Mouse (Mus musculus) frontal cortex, postnatal 25 days (tissue): ENCODE results near the gene Gm21992.
"Not testable (repeated sequence)": the region's sequence is repeated elsewhere in the genome, so short reads cannot be mapped to it uniquely, and the experiment has no call there.

Experiments used
- DNase-seq, 2 experiments: peaks; one replicate each; pipeline ENCODE4 v3.0.0; 2022; ENCODE audit warnings: low spot score in 2 of 2

Gene Gm21992

DNA sequence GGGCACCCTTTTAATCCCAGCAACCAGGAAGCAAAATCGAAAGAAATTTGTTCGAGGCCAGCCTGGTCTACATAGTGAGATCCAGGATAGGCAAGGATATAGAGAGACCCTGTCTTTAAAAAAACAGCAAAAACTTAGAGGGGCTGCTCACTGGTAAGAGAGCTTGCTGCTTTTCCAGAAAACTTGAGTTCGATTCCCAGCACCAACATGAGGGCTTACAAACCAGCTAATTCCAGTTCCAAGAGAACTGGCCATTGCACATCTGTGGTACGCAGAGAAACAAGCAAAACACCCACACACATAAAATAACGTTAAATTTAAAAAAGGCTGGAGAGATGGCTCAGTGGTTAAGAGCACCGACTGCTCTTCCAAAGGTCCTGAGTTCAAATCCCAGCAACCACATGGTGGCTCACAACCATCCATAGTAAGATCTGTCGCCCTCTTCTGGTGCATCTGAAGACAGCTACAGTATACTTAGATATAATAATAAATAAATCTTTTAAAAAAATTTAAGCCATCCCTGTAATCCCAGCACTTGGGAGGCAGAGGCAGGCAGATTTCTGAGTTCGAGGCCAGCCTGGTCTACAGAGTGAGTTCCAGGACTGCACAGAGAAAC is 1.0 kb upstream of the Gm21992 start:
- DNase-seq = not testable (repeated sequence)

DNA sequence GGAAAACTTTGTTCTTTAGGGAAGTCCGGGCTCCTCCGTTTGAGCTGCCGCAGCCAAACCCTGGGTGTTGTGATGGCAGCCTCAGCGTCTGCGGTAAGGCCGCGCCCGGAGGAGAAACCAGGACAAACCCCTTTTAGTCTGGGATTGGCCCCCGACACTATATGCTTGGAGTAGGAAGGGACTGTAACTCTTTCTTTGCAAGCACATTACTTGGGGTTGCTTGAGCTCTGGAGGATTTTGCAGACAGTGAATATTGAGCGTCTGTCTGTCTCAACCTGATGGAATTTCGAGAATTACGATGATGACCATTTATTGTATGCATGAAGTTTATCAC is 464 bp upstream of the Gm21992 start:
- DNase-seq = no peak

DNA sequence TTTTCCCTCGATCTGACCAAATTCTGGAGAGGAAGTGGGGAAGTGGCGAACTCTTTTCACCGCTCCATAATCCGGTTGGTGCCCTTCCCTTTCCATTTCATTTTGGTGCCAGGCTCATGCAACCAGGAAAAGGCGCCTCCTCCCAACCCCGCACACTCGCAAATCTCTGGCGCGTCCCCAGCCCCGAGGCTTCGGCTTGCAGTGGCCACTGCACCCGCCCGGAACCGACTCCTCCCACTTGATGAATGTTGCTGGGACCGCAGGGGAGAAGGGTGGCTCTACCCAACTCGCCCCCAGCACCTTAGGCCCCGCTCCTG is 708 bp downstream of the Gm21992 start:
- no peak for DNase-seq

DNA sequence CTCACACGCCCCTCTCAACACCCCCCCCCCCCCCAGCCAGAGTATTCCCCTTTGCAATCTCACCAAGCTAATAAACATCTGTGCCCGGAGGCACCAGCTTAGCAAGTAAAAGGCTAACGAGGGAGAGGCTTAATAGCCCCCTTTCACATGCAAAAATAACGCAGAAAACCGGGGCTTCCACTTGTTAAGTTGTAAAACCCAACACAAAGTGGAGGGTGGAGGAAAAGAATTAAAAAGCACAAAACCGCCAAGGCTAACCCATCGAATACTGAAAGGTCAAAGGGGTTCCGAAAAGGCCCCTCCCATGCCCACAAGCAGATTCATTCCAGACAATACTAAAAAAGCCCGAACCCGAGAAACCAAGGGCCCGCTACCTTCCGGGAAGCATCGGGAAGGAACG is 1.1 kb downstream of the Gm21992 start:
- DNase-seq = no peak

DNA sequence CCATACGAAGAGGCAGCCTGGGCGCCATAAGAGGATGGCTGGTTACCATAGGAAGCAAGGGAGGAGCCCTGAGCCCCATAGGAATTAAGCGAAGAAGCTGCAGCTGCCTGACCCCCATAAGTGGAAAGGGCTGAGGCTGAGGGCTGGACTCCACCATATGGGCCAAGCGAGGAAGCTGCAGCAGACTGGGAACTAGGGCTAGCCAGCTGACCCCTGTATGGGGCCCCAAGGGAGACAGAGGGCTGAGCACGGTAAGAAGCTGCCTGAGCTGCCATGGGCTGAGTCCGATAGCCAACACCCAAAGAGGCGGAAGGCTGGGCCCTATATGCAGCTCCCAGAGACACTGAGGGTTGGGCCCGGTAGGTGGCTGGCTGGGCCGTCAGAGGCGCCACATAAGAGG is 8.1 kb downstream of the Gm21992 start:
- DNase-seq = no peak

DNA sequence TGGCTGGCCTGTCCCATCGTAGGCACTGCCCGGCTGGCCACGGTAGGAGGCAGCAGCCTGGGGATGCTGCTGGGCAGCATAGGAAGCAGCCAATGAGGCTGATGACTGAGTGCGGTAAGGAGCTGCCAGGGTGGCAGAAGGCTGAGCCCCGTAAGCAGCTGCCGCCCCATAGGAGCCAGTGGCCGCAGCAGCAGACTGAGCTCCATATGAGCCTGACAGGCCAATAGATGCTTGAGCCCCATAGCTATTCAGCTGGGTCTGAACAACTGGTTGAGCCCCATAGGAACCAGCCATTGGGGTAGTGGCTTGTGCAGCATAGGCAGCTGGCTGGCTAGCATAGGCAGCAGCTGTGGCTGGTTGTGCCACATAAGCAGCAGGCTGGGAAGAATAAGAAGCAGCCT is 8.7 kb downstream of the Gm21992 start:
- DNase-seq = no peak

DNA sequence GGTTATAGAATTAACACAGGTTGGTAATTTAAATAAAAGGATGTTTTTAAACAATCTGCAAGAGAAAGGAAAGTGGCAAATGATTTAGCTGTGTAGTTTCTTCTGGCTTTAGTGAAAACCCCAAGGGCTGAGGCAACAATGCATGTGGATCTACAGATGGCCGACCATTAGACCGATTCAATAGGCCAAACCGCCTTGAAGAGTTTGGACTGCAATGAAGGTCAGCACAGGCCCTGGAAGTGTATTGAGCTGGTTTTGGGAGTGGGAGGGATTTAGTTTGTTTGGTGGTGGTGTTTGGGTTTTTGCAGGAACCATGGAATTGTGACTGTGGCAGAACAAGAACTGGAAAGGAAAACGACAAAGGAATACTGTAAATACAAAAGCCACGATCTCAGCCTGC is 12.3 kb downstream of the Gm21992 start:
- DNase-seq = no peak

DNA sequence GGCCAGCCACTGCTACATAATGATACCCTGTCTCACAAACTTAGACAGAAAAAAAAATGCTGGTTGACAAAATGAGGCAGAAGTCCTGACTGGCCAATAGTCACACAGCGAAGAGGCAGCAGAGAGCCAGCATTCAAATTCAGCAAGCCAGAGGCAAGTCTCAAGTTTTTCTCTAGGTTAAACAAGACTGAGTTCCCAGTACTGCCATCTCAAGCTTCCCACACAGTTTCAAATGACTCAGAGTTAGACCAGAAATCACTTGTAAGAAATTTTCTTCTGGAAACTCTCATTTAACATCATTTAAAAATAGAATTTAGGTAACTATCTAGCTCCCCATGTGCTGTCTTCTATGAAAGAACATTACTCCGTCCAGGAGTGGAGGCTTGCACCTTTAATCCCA is 13.6 kb downstream of the Gm21992 start:
- DNase-seq = no peak

DNA sequence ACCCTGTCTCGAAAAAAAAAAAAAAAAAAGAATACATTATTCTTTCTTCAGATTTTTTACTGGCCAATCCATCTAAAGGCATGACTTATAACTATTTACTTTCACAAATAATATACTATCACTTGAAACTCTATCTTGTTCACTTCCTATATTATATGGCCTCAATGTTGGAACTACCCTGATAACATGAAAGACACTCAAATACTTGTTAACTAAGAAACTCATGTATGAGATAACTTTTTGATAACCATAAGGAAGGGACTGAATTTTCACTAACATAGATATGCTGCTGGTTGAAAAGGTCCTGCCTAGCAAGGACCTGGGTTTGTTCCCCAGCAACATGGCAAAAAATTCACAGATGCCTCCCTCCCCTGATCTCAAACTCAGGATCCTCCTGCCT is 15.5 kb downstream of the Gm21992 start:
- DNase-seq = no peak

DNA sequence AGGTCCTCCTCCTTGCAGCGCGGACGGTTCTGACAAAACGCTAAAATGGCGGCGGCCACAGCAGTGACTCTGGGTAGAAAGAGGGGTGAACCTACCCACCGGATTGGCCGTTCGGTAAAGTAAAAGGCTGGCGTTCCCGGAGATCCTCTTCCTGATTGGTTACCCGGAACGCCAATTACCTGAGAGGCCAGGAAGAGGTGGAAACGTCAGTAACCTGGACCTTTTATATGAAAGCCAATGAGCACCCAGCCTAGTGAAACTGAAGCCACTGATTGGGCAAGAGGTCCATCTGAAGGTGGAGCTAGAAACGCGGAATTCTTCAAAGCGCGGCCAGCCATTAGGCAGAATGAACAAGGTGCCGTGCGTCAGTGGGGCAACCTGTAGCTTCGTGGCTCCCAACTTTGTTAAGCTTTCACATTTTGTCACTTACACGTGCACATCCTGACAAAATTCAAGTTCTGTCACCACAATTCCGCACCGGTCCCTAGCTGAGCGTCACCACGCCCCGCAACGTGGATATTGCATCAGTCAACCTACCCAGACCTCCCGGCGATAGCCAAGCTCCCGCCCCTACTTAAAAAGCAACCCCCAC is 17.5 kb downstream of the Gm21992 start, which contains the start of gene Rbm4:
Gene Rbm4 (minus strand): TSS at position 71 of the 592 bp plus-strand sequence.
- peak; percentile 95 to 97 for DNase-seq

DNA sequence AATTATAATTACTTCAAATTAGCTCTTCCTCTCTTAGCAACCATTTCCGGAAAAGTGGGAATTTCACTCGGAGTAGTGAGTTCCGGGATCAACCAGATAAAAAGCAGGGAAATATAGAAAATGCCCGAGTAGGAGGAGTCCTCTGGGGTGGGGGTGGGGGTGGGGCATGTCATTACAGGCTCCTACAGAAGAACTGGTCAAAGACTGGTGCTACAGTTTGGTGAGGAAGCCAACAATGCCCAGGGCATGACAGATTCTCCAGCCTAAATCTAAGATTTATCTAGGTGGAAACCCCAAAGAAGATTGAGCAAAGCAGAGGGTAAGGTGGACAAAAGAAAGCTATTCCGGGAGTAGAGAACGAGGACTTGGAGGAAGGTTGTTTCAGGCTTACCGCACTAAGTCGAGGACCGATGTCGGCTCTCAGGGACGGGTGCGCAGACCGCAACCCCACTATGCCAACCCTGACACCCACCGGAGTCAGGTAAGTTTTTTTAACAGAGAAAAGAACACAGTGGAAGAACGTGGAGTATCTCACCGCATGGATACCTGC is 18.1 kb downstream of the Gm21992 start:
- no peak for DNase-seq

DNA sequence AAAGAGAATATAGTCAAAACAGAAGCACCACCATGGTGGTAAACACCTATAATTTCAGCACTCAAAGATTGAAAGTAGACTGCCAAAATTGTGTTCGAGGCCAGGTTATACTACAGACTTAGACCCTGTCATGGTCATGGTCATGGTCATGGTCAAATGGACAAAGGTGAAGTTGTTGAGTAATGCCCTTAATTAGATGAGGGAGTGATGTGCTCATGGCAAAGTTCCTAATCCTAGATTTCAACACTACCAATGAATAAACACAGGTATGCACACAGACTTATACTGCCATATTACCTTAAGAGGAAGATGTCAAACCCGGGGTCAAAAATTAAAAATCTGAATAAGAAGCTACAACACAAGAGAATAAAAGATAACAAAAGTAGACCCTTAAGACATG is 25.1 kb downstream of the Gm21992 start:
- no peak for DNase-seq

DNA sequence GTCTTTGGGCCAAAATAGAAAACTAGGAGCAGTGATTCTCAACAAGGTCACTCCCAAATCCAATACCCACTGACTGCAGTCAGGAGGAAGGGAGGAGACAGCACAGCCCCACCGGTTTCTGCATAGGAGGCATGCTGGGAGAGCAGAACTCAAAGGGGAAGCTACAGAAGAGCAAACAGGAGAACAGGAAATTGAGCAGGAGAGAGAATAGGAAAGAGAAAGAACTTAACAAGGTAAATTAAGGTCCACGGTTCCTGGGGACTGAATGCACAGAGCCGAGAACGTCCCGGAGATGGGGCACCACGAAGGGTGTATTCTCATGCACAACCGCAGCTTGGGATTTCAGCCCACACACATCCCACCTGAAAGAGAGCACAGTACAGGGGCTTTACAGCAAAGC is 26.2 kb downstream of the Gm21992 start:
- no peak for DNase-seq

DNA sequence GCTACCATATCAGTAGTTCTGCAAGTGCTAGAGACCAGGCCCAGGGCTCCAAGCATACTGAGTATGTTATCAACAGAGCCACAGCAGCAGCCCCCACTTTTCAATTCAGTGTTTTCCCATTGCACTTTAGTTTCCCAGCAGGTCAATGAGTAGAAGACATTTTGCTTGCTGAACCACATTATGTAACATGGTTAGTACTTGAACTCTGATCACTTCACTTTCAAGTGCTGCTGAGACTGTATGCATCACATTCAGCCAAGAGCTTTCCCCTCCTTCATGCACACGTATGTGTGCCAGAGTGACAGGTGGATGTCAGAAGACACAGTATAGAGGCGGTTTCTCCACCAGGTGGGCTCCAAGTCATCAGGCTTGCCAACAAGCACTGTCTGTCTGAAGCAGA is 28.5 kb downstream of the Gm21992 start:
- DNase-seq = no peak

DNA sequence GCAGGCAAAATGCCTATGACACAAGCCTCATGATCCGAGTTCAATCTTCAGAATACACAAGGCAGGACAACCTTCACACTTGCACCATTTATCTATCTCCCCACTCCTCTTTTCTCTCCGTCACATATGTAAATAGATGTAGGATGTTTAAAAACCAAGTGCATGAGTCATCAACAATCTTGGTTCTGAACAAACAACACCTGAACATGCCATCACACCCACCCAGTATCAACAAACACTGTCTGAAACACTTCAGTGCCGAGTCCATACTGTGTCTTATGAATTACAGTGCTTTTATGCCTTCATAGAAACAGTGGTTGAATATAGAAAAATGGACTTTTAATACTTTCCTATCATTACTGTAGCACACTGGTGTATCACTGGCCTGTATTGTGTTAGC is 38.6 kb downstream of the Gm21992 start:
- no peak for DNase-seq

DNA sequence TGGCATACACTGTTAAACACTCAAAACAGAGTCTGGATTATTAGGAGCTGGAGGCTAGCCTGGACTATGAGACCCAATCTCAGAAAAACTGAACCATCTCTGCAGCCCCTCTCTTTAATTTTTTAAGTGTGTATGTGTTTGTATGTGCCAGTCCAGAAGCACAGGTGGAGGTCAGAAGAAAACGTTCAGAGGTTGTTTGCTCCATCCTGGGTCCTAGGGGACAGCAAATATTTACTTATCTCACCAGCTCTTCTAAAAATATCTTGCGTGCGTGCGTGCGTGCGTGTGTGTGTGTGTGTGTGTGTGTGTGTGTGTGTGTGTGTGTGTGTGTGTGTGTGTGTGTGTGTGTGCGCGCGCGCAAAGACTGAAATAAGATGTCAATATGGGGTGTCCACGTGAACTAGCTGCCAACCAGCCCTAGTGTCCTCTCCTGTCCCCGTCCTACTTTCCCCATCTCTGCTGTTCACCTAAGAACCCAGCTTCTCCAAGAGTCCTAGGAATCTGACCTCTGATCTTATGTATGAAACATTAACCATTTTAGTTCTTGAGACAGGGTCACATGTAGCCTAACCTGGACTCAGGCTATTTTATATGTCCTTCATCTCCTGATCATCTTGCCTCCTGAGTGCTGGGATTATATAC is 43.8 kb downstream of the Gm21992 start:
- no peak for DNase-seq

DNA sequence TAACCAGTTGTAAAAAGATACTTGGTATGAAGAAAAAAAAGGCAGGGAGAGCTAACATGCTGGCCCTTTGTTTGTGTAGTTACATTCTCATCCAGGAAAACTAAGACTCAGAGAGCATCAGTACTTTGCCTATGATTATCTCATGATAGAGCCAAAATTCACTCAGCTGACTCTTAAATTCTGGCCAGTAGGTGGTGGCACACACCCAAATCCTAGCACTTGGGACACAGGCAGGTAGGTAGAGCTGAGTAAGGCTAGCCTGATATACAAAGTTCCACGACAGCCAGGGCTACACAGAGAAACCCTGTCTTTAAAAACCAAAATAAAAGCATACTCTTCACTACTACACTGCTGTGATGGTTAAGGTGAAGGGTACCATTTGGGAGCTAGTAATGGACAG is 48.5 kb downstream of the Gm21992 start:
- DNase-seq = no peak

DNA sequence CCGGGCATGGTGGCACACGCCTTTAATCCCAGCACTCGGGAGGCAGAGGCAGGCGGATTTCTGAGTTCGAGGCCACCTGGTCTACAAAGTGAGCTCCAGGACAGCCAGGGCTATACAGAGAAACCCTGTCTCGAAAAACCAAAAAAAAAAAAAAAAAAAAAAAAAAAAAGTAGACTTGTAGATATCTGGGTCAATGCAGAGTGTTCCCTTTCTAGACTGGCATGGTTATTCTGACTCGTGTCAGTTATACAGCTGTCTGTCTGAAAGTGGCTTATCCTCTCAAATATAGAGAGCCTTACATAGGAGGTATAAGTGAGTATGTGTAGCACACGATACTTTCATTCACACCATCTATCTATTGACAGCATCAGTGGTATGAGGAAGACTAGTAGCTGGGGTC is 50.9 kb downstream of the Gm21992 start:
- DNase-seq = not testable (repeated sequence)

DNA sequence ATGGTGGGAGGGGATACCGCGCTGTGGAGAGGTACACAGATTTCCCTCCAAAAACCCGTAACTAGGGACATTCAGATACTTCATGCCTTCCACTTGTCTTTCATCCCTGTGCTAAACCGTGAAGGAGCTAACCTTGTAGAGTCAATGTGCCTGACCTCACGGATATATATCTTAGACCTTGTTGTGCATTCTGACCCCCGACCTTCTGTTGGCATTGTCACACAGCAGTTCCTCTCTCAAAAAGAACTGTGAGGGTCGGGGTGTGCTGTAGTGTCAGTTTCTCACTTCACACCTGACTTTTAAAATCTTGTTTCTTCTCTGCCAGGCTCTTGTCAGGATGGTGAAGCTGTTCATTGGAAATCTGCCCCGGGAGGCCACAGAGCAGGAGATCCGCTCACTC is 54.5 kb downstream of the Gm21992 start:
- DNase-seq = no peak

DNA sequence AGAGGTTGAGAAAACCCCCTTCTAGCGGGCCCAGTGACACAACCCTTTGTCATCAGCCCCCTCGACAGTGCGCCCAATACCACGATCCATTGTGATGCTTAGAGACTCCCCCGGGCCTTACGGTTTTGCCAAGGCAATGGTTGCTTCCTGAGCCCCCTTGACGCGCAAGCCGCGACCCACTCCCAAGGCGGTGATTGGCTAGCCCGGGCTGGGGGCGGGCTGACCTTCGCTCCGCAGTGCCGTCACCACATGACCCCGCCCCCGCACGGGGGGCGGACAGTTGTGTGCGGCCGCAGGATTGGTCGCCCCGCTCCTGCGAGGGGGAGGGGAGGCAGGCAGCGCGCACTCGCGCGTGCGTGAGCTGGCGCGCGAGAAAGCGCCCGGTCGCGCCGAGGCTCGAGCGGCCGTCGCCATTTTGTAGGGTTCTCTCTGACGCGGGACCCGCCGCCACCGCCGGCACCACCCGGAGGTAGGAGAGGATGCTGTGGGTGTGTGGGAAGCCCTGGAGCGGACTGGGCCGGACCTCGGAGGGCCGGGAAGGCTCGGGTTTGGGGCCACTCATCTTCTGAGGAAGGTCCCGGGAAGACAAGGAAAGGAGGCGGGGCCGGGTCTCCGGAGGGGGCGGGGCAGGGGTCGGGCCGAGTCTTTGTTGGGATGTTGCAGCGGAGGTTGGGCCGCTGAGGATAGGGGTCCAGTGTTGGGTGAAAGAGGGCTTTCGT is 55.1 kb downstream of the Gm21992 start, which contains the start of gene Rbm4b:
Gene Rbm4b (plus strand): TSS at position 305 of the 719 bp plus-strand sequence.
- peak; percentile 94 to 96 for DNase-seq

DNA sequence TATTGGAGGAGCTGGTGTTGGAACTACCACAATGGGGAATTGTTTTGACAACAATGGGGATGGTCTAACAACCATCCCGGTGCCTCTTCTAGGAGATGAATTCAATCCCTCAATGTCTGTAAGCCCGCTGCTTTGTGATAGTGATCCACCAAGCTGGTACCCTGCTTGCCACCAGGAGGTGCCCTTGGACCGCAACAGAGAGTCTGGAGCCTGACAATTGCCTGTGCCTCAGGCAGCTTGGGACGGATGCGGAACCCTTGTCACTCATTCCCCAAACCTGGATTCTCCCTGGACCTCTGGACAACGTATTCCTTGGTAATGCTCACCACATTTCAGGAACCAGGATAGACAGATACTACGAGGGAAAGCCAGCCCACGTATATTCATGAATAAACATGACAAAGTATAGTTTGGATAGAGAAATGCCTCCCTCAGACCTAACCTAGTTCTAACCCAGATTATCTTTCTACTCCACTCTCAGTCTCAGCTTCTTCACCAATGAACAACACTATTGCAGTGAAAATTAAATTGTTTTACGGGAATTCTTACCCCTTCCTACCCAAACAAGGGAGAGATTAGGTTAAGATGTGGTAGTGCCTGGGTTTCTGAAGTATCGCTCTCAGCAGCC is 55.7 kb downstream of the Gm21992 start:
- peak; percentile 80 to 85 for DNase-seq

DNA sequence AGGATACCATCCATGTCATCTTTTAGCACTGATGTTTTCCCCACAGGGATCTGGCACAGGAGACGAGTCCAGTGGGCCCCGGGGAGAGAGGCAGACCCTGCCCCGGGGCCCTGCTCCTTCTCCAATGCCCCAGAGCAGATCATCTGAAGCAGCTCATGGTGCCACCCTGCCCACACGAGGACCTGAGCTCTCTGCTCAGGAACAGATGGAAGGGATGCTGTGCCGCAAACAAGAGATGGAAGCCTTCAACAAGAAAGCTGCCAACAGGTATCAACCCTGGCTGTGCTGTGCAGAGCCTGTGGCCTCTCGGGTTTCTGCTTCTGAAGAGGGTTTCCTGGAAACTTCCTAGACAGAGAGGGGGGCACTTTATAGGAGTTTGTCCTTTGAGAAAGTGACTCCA is 61.4 kb downstream of the Gm21992 start:
- DNase-seq = no peak
